Mouse (Mus musculus): Measurements from ENCODE around the gene Gm36176. TPM values are rescaled to one million over a fixed set of nuclear protein-coding genes. Genes with fewer than 3 reads are reported as not detected.

Gene Gm36176
- total RNA-seq, 2 experiments from 2014 or later, result not detected

DNA sequence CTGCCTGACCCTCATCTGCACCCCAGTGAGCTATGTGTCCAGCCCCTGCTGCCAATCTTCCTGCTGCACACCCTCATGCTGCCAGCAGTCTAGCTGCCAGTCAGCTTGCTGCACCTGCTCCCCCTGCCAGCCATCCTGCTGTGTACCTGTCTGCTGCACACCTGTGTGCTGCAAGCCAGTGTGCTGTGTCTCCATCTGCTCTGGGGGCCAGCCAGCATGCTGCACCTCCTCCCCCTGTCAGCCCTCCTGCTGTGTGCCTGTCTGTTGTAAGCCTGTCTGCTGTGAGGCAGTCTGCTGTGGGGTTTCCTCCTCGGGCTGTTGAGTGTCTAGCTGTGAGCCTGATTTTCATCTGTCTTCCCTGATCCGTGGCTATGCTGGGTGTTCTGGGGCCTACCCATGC is 358 bp downstream of the Gm36176 start:
- no peak for DNase-seq (ENCODE audit: low spot score in 2 of 2)
- TF ChIP-seq CTCF (conservative IDR thresholded peaks at IDR 0.05), result no peak
- H3K4me3 ChIP-seq, result no peak overlapping the region
- H3K27ac ChIP-seq, result no peak overlapping the region

DNA sequence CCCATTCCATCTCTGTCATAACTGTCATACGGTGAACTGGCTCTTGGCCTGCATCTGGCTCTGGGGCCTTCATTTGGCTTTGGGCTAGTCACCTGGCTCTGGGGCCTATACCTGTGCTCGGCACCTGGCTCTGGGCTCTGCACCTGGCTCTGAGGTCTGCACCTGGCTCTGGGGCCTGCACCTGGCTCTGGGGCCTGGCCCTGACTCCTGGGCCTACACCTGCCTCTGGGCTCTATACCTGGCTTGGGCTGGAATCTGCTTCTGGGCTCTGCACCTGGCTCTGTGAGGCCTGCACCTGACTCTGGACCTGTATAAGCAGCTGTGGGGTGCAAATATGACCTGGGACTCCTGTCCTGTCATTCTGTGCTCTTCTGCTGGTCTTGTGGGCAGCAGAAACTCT is 935 bp downstream of the Gm36176 start:
- no peak overlapping the region for H3K4me3 ChIP-seq
- no peak overlapping the region for H3K27ac ChIP-seq
- no peak for DNase-seq (ENCODE audit: low spot score in 2 of 2)

DNA sequence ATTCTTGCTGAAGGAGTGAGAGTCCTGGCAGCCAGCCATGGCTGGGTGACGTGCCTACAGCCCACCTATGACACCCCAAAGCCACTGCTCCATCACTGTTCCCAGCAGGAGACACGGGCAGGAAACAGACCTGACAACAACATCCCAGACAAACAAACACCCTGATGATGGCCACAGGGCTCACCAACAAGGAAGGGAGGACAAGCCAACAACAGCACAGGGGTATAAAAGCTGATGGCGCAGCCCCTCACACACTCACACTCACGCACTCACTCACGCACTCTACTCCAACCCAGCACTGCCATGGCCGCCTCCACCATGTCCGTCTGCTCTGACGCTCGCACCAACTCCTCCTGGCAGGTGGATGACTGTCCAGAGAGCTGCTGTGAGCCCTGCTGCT is 6.0 kb downstream of the Gm36176 start, which contains the start of gene Gm10318:
Gene Gm10318, plus strand, starts transcription at position 301 of the 400 bp plus-strand sequence.
- no peak within 1 kb of the TSS for H3K4me3 ChIP-seq
- no peak for TF ChIP-seq CTCF (conservative IDR thresholded peaks at IDR 0.05)
- no peak within 1 kb of the TSS for H3K27ac ChIP-seq
- DNase-seq (ENCODE audit: low spot score in 2 of 2), result no peak

More for the DNA sequence above, 935 bp downstream of the Gm36176 start:
- TF ChIP-seq CTCF (conservative IDR thresholded peaks at IDR 0.05), result no peak

DNA sequence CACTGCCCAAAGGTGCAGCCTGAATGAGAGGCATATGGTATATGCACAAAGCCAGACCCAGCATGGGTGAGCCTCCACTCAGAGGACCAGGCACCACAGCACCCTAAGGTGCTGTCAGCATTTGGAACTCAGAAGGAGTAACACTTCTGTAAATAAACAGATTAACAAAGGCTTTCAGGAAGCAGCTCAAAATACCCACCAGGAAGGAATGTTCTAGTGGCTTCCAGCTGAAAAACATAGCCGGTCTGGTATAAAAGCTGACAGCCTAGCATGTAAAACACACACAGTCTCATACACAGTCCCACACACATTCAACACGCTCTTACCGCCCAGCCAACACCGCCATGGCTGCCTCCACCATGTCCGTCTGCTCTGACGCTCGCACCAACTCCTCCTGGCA is 15.1 kb downstream of the Gm36176 start, which contains the start of gene Gm3285:
Gene Gm3285, plus strand, starts transcription at position 301 of the 400 bp plus-strand sequence.
- Histone ChIP-seq H3K4me3 (no peak within 1 kb of the TSS), H3K27ac (no peak within 1 kb of the TSS)
- TF ChIP-seq CTCF (conservative IDR thresholded peaks at IDR 0.05), result no peak
- no peak for DNase-seq (ENCODE audit: low spot score in 2 of 2)

DNA sequence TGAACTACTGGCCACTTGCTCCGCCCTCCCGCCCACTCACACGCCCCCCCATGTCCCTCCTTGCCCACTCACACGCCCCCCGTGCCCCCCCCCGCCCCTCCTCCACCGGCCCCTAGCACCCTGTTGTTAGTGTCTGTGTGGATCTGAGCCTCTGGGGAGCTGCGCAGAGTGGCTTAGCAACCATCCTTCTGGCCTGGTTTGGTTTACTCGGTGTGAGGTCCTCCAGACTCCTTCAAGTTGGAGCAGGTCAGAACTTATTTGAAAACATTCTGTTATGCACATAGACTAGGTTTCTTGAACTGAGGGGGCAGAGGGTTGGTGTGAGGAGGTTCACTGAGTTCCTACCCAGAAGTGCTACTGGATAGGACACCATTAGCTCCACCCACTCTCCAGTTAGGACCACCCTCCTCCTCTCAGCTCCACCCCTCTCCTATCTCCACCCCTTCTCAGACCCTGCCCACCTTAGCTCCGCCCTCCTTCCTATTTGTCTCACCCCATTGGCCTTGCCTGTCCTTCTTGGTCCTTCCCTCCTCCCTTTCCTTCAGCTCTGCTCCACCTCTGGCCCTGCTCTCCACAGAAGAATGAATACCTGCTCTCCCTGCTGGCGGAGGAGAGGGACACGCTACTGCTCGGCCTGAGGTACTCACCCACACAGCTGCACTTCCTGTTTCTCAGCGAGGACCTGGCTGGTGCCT is 17.6 kb downstream of the Gm36176 start:
- Histone ChIP-seq H3K4me3 (no peak overlapping the region), H3K27ac (no peak overlapping the region)
- no peak for TF ChIP-seq CTCF (conservative IDR thresholded peaks at IDR 0.05)
- DNase-seq (ENCODE audit: low spot score in 2 of 2), result no peak

DNA sequence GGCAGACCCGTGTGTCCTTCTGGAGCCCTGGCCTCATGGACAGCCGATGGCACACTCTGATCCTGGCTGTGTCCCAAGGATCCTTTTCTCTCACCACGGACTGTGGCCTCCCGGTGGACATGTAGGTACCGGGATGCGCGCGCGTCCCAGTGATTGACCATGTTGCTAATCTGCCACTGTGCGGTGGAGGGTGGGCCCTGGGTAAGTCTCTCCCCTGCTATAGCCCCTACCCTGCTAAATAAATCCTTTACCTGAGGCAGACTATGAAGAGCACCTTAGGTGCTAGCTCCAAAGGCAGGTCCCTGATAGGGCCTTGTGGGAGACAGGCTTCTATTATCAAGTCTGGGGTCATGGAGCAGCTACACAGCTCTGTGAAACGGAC is 18.1 kb downstream of the Gm36176 start:
- no peak overlapping the region for H3K4me3 ChIP-seq
- H3K27ac ChIP-seq, result no peak overlapping the region
- TF ChIP-seq CTCF (conservative IDR thresholded peaks at IDR 0.05), result no peak
- DNase-seq (ENCODE audit: low spot score in 2 of 2), result no peak

DNA sequence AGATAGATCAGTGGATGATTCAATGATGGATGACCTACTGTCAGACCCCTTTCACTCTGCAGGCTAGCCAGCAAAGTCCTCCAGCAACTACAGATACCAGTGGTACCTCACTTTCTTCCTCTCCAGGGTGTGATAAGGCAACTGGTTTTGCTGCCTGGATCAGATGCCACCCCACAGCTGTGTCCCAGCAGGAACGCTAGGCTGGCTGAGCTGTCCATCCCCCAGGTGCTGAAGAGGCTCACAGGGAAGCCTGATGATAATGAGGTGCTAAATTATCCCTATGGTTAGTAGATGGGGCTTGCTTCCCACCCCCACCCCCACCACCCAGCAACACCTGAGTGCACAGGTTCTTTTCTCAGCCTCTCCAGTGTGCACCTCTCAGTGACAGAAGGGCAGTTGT is 20.9 kb downstream of the Gm36176 start:
- no peak for TF ChIP-seq CTCF (conservative IDR thresholded peaks at IDR 0.05)
- H3K27ac ChIP-seq, result no peak overlapping the region
- no peak overlapping the region for H3K4me3 ChIP-seq
- DNase-seq (ENCODE audit: low spot score in 2 of 2), result no peak

DNA sequence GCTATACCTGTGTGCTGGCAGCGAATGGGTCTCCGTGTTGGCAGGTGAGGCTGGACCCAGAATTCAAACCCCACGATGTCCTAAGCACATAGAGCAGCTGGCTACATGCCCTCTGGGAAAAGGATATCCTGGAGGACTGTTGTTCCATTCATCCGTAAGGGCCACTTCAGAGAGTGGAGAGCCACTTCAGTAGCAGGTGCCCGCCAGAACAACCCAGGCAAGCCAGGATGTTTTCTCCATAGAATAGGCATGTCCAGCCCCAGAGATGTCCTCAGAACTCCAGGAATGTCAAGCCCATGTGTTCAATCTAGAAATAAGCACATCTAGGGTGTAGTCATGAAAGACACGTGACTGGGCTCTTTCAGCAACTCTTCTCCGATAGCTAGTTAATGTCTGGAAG is 23.0 kb downstream of the Gm36176 start:
- DNase-seq (ENCODE audit: low spot score in 2 of 2), result no peak
- no peak for TF ChIP-seq CTCF (conservative IDR thresholded peaks at IDR 0.05)
- H3K27ac ChIP-seq, result no peak overlapping the region
- H3K4me3 ChIP-seq, result no peak overlapping the region

DNA sequence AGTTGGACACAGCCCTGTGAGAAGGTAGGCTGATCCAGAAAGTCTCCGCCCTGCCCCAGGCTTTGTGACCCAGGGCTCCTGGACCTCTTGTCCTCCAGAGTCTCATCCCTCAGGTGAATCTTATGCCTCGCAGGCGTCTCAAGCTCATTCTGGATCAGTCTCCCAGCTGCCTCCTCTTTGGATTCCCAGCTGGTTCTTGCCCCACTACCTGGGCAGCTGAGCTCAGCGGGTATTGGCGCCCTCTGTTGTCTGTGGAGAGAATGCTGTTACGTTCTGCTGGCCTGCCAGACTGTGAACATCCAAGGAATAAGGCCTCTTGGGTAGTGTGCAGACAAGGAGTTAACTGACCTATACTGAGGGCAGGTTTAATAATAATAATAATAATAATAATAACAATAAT is 32.4 kb downstream of the Gm36176 start:
- peak; percentile 80 for TF ChIP-seq CTCF (conservative IDR thresholded peaks at IDR 0.05)
- Histone ChIP-seq H3K4me3 (no peak overlapping the region), H3K27ac (no peak overlapping the region)
- peak in 1 of 2 experiments; percentile 47 for DNase-seq (ENCODE audit: low spot score in 2 of 2)

DNA sequence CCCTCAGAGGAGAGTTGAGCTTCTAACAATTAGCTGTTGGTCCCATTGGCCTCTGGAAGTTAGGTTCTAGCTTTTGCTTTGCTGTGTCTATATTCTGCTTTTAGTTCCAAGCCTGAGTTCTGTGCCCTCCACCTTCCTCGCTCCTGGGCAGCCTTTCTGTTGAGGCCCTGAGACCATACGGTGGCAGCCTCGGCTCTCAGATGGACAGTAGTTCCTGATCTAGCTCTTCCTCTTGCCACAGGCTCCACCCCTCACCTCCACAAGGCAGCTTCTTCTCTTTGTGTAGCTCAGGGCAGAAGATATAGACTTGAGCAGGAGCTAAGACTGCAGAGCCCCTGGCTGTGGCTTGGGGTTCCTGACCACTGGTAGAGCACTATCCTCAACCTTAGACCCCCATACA is 33.7 kb downstream of the Gm36176 start:
- H3K4me3 ChIP-seq, result no peak overlapping the region

DNA sequence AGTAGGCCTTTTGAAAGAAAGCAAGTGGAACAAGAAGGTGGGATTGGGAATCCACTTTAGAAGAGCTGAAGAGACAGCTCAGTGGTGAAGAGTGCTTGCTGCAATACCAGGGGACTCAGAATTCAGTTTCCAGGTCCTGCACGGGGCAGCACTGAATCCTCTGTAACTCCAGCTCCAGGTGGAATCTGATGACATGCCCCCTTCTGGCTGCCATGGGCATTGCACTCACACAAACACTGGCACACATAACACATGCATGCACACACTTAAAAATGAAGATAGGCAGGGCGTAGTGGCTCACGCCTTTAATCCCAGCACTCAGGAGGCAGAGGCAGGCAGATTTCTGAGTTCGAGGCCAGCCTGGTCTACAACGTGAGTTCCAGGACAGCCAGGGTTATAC is 36.0 kb downstream of the Gm36176 start:
- no peak overlapping the region for H3K4me3 ChIP-seq
- no peak for DNase-seq (ENCODE audit: low spot score in 2 of 2)
- H3K27ac ChIP-seq, result no peak overlapping the region
- peak; percentile 55 for TF ChIP-seq CTCF (conservative IDR thresholded peaks at IDR 0.05)

More for the DNA sequence above, 33.7 kb downstream of the Gm36176 start:
- no peak for TF ChIP-seq CTCF (conservative IDR thresholded peaks at IDR 0.05)
- DNase-seq (ENCODE audit: low spot score in 2 of 2), result no peak
- H3K27ac ChIP-seq, result no peak overlapping the region

DNA sequence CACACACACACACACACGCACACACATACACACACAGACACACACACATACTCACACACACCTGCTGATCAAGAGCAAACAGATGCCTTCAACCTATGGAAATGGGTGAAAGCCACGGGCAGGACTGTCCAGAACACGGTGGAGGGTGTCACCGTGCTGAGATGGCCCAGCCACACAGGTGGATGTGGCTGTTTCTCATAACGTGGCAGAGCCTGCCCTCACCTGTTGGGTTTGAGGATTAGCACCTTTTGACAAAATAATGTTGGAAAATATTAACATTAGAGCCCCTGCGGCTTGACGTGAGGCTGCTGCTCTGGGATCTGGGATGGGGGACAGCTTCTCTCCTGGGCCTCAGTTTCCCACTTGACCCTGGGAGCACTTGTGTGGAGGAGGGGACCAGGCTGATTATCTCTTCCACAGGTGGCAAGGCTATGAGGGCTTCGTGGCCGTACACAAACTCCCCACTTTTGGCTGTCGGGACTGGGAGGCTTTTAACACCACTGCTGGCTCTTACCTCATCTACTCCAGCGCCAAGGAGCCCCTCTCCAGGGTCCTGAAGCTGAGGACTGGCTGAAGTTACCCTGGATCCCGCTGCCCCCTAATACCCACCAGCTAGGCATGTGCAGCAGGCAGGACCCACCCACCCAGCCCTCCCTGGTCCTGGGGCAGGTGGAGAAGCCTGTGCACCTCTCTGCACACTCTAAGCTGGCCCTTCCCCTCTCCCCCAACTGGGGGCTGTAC is 39.6 kb downstream of the Gm36176 start:
- no peak overlapping the region for H3K27ac ChIP-seq
- no peak overlapping the region for H3K4me3 ChIP-seq
- peak; percentile 52 for TF ChIP-seq CTCF (conservative IDR thresholded peaks at IDR 0.05)
- no peak for DNase-seq (ENCODE audit: low spot score in 2 of 2)

DNA sequence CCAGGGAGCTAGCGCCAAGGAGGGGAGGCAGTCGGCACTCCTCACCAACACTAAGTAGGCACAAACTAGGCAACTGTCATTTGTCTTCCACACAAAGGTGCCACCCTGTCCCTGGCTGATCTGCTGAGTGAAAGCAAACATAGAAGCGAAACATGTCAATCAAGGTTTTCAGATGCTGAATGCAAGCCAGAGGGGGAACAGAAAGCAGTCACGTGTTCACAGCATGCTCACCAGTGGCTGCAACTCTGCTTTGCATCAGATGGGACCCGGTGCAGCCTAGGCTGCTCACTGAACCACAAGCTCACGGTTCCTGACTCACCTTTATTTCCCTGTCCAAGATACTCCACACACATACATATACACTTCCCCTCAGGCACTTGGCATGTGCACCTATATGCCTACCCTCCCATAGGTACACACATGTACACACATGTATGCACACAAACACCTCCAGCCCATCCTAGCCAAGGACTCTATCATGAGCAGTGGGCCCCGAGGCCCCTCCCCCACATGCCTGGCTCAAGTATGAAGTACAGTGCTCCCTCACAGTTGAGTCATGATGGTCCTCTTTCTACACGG is 44.5 kb downstream of the Gm36176 start:
- no peak for DNase-seq (ENCODE audit: low spot score in 2 of 2)
- no peak overlapping the region for H3K27ac ChIP-seq
- TF ChIP-seq CTCF (conservative IDR thresholded peaks at IDR 0.05), result no peak
- no peak overlapping the region for H3K4me3 ChIP-seq
